Mouse (Mus musculus): ENCODE data around the gene Bnc2.

- no peak for TF ChIP-seq CTCF (IDR thresholded peaks at IDR 0.05; ENCODE audit: borderline replicate concordance, control insufficient read depth, extremely low read depth, insufficient read depth, low read length, poor library complexity)
- no peak for TF ChIP-seq POLR2A (IDR thresholded peaks at IDR 0.05; ENCODE audit: control insufficient read depth, extremely low read depth, insufficient read depth, low read length, poor library complexity)
These were observed 145.9 kb downstream of the Bnc2 start for GRCm38 (mm10) chr4:84528886-84529789.

Data from thymus, adult 2 months (tissue).